Mouse (Mus musculus): ENCODE results near the gene Rinl.

Gene Rinl

GRCm38 (mm10) chr7:28809401-28810089 is 20.8 kb downstream of the Rinl start:
- no peak for DNase-seq (ENCODE audit: low read depth)

DNA sequence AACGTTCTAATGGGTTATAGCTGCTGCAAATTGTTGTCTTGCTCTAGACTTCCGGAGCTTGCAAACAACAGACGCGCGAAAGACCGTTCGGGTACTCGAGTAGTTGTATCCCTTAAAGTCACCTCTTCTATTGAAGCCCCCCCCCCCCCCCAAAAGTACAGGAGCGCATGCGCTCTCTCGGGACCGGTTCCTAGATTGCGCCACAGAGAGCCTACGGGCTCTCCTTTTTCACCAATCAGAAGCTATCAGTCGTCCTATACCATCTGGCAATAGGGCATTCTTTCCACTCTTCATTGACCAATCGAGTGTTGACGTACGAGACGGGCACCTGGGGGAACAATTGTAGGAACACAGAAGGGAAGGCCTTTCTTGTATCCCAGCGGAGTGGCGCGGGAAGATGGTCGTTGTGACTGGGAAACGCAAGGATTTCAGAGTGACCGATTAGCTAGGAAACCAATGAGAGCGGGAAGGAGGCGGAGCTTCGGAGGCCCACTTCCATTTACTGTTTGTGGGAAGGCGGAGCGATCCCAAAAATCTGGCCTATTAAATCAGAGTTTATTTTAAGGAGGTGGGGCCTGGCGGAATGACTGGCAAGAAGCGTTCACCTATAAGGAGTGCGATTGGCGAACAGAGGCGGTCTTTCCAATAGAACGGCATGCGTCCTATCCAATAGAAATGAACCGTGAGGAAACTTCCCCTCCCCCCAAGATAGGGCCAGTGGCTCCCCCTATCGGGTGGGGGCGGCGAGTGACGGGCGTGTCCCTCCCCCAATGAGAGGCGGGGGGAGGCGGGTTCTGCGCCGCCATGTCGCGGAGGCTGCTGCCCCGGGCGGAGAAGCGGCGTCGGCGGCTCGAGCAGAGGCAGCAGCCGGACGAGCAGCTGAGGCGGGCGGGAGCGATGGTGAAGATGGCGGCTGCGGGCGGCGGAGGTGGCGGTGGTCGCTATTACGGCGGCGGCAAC is 21.6 kb downstream of the Rinl start:
- DNase-seq (ENCODE audit: low read depth) = peak; percentile 99

GRCm38 (mm10) chr7:28811228-28811627 is 22.5 kb downstream of the Rinl start:
- DNase-seq (ENCODE audit: low read depth) = no peak

DNA sequence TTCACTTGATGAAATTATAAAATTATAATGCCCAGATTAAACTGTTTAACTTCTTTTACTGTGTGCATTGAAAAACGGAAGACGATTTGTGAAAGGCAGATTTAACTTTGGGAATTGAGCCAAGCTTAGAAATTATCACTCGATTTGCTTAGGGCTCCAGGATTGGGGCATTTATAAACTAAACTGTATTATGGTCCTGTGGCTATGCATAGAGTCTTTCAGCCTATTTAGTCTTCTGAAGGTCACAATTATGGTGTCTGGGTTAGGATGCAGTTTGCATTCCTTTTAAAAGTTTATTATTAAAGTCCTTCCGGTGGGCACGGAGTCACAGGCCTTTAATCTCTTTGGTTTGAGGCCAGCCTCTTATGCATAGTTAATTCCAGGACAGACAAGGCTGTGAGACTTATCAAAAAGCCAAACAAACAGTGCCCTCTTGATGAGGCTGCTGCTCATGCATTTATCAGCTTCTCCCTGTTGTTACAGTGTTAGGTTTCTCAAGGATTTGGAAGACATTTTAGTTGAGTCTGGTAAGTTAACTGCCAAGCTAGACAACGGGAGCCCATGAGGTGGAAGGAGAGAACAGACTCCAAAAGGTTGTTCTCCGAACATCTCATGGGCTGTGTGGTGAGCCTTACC is 23.0 kb downstream of the Rinl start:
- no peak for DNase-seq (ENCODE audit: low read depth)

- no peak for DNase-seq (ENCODE audit: low read depth)
Observed at GRCm38 (mm10) chr7:28812436-28812835, 23.7 kb downstream of the Rinl start.

- DNase-seq (ENCODE audit: low read depth) = no peak
Observed at GRCm38 (mm10) chr7:28812949-28813348, 24.2 kb downstream of the Rinl start.

DNA sequence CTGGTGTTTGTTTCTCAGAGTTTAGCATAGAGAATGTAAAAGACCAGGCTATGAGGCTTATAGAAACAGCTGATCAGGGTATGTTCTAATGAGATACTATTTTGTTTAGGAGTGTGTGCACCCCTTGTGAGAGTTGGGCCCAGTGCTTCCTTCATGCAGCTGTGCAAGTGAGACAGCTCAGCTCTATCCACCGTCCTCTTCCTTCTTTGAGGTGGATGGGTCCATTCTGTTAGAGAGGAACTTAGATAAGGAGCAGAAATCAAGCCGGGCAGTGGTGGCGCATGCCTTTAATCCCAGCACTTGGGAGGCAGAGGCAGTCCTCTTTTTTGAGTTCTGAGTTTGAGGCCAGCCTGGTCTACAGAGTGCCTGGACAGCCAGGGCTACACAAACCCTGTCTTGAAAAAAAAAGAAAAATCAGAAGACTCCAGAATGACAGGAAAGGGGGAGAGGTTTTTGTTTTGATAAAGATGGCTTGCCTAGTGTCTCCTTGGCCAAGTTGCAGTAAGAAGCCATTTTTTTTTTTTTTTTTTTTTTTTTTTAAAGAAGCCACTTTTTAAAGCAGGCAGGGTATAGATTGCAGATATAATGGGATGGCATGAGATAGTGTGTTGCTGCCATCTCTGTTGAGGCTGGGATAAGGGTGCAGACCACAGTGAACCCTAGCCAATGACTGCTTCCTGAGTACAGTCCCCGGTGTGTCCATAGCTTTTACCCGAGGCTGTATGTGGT is 25.7 kb downstream of the Rinl start:
- no peak for DNase-seq (ENCODE audit: low read depth)

DNA sequence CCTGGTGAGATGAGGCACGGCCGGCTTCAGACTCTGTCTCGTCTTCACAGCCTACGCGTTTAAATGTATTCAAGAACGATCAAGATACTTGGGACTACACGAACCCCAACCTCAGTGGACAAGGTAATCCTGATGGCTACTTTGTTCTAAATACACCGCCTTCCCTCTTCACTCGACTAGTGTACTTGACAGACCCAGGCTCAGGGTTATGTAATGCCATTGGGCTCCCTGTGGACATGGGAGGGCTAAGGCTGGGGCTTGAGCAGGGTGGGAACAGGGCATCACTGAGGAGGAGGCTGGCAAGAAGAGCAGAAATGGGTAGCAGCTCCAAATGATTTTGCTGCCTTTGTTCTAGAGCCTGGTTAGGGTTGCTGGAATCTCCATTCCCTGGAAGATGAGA is 26.5 kb downstream of the Rinl start:
- no peak for DNase-seq (ENCODE audit: low read depth)

DNA sequence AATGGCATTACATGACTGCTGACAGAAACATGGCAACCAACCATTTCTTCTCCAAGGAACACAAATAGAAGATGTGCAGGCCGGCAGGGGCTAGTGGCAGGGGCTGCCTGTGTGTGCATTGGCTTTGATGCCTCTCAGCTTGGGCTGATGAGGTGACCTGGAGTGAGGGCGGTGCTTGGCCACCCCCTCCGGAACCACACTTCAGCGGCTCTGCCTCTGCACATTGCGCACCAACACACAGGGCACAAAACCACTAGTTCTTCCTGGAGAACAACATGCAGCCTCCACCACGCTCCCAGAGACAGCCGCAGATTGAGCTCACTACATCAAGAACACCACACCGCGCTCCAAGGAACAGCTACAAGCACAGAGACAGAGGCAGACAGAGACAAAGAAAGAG is 27.4 kb downstream of the Rinl start:
- no peak for DNase-seq (ENCODE audit: low read depth)

DNA sequence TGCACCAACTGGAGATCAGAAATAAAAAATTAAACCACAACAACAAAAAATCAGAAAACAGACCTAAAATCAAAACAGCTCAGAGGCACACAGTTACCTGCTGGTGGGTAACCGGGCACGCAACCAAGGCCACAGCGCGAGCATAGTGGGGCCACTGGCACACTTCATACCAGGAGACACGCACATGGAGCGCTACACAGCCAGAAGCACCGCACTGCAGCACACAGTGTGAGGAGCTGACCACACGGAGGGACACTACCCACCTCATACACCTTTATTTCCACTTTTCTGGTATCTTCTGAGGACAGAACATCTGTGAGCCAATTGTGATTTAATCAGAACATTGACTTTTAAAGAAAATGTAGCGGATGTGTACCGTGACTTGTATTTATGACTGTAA is 28.2 kb downstream of the Rinl start:
- DNase-seq (ENCODE audit: low read depth) = no peak

- DNase-seq (ENCODE audit: low read depth) = no peak
Observed at GRCm38 (mm10) chr7:28817524-28817923, 28.8 kb downstream of the Rinl start.

DNA sequence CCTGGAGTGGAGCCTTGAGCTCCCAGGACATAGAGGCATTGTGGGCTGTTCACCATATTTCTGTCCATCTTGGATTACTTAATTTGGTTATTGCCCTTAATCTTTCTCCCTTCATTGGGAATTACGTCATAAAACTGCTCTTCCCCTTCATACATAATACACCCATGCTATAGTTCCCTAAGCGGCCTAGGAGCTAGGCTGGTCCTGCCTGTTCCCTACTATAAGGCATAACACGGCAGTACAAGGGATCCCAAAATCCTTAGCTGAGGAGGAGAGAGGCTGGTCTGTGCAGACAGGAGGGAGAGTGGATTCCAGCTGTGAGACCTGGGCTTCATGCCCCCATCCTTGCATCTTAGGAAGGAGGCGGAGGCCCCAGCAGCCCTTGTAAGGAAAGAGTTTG is 29.2 kb downstream of the Rinl start:
- no peak for DNase-seq (ENCODE audit: low read depth)

DNA sequence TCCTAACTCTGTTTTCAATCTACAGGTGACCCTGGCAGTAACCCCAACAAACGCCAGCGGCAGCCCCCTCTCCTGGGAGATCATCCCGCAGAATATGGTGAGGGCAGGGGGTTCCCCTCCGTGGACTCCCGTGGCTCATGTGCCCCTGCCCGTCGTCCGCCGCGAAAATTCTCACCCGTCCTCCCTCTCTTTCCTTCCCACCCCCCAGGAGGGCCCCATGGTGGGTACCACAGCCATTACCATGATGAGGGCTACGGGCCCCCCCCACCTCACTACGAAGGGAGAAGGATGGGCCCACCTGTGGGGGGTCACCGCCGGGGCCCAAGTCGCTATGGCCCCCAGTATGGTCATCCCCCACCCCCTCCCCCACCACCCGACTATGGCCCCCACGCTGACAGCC is 29.7 kb downstream of the Rinl start:
- no peak for DNase-seq (ENCODE audit: low read depth)

DNA sequence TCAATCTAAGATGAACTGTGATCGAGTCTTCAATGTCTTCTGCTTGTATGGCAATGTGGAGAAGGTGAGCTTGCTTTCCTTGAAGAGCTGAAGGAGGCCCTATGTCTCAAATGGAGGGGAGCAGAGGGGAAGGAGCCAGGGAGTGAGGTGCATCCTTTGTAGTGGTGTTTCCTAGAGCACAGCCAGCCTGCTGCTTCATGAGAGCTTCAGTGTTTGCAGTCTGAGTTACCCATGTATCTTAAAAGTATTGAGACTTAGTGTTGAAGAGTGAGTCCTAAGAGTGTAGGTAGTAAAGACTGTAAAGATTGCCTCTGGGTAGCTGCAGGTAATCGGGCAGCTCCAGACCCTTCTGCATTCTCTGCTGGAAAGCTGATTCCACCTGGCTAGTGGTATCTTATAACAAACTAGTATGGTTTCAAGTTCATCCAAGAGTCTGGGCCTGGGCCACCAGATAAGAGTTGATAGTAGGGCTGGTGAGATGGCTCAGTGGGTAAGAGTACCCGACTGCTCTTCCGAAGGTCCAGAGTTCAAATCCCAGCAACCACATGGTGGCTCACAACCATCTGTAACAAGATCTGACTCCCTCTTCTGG is 30.2 kb downstream of the Rinl start:
- DNase-seq (ENCODE audit: low read depth) = no peak

DNA sequence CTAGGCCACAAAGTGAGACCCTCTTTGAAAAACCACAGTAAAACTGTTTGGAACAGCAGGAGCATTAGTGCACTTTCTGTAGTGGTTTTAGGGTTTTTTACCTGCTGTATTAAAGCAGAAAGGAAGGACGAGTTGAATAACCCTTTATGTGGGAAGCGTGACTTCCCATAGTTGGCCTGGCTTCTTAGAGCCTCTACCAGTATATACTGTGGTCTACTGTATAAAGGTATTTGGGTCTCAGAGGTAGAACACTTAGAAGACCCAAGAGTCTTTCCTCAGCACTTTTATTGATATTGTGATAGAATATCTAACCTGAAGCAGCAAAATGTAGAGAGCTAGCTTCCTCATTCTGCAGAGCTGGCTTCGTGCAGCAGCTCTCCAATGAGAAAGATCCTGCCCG is 30.8 kb downstream of the Rinl start:
- DNase-seq (ENCODE audit: low read depth) = no peak

GRCm38 (mm10) chr7:28820358-28821260 is 31.8 kb downstream of the Rinl start:
- DNase-seq (ENCODE audit: low read depth) = no peak

GRCm38 (mm10) chr7:28821261-28821831 is 32.6 kb downstream of the Rinl start:
- DNase-seq (ENCODE audit: low read depth) = no peak

GRCm38 (mm10) chr7:28822556-28822955 is 33.8 kb downstream of the Rinl start:
- no peak for DNase-seq (ENCODE audit: low read depth)

DNA sequence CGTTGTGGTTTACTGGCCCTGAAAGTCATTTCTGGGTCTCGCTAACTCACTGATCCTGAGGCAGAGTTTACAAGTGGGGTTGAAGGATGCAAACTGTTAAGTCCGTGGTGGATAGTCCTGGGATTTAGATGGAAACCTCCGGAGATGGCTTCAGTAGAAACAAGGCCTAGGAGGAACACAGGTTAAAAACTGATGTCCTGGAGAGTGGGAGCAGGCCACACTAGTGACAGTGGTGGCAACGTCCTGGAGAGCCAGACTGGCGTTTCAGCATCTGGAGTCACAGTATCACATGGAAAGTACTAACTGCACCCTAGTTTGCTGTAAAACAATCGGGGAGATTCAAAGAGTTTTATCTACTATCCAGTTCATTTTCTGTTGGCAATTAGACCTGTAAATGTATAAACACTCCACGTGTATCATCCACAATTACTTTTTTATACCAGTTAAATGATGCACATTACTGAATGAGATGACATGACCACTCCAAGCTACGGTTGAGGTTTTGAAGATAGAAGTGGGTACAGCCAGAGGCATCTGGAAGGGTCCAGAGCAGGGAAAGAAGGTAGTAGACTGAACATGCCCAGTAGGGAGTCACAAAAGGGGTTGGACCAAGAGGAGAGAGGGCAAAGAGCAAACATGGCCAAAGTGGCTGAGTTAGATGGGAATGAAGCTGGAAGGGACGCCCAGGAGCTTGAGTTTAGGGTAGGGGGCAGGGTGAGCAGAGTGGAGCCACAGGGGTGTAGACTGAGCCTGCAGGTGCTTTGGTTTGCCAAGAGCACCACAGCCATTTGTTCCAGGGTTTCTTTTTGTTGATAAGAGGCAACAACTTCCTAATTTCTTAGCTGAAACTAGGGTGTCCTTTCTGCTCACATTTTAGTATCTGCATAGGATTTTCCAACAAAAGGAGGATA is 34.5 kb downstream of the Rinl start:
- DNase-seq (ENCODE audit: low read depth) = no peak

Data from fibroblast of lung, adult 2 months (primary cell).